Mouse (Mus musculus) brain, embryonic 14.5 days (tissue): ENCODE data around the gene Gm17606.

Source experiments
- CTCF ChIP-seq: fragments of 200-500 bp; IDR thresholded peaks from 2 replicates; pipeline ENCODE4 v1.5.1; 2012; ENCODE audit warnings: inconsistent platforms, mild to moderate bottlenecking, moderate library complexity, borderline replicate concordance; ENCODE audit not compliant: insufficient read depth, insufficient read length; ENCODE audit errors: extremely low read depth
- POLR2A ChIP-seq: fragments of 200-500 bp; IDR thresholded peaks from 2 replicates; pipeline ENCODE4 v1.6.1; 2012; ENCODE audit warnings: mild to moderate bottlenecking, inconsistent platforms, borderline replicate concordance; ENCODE audit not compliant: poor library complexity, insufficient read depth, insufficient read length, severe bottlenecking; ENCODE audit errors: extremely low read depth

DNA sequence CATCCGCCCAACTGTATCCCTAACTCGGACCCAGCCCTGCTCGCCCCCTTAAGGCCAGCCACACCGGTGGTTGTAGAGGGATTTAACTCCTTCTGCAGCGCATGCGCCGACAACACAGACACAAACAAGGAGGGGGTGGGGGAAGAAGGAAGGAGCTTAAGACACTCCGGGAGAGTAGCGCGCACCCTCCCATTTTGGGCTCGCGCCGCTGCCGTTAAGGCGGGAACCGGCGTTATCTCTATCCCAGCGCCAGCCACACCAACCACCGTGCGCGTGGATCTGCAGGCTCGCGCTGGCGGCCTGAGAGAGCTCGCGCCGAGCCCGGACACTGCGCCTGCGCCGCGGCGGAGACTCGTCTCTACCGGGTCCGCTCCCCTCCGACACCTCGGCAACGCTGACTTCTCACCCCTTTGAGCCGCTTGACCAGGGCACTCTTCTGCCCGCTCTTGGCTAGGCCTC is 45.3 kb downstream of the Gm17606 start, which contains the start of gene 1700123O20Rik:
- TF ChIP-seq POLR2A (no peak; the same call in 1 of the 2 replicates), CTCF (peak; percentile 49; the same call in 1 of the 2 replicates)
